Mouse (Mus musculus) 3134 (cell line): ENCODE data around the gene Ppp1r18.
A peak's percentile ranks its signal among the peaks of the same experiment; 100 is the strongest.

Experiments used
- DNase-seq: peaks from one replicate; pipeline ENCODE4 v3.0.0-alpha.2; 2011; ENCODE audit warnings: low spot score; ENCODE audit not compliant: insufficient read length; ENCODE audit errors: extremely low read depth

The Ppp1r18 gene

DNA sequence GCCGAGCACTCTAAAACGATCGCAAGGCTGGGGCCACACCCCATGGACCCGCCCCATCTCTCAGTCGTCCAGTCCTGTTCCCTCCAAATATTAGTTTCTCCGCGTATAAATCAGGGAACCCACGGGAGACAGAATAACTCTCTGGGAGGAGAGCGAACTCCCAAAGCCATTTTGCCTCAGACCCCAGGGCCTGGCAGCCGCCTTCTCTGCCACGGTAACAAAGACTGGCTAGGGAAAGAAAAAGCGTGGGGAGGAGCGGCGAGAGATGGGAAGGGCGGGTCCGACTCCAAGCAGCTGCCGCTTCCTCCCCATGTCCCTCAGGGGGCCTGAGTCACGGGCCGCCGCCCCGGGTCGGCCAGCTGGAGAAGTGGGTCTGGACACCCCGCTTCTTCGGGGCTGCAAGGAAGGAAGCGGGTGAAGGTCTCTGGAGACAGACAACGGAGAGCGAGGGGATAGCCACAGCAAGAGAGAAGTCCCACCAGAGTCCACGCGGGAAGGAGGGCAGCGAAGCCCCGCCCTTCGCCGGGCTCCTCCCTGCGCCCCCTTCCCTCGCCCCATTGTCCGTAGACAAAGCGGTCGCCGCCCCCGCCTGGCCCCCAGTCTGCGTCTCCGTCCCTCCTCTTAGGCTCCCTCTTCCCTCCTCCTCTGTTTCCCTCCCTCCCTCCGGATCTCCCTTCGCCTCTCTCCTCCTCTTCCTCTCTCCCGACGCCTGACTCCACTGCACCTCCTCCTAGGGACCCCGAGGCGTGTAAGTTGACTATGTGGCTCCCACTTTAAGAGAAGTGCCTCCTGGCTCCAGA is at the start of gene Ppp1r18:
Ppp1r18 (plus strand) TSS at position 113 of the 800 bp plus-strand sequence.
- DNase-seq, result peak; percentile 90

DNA sequence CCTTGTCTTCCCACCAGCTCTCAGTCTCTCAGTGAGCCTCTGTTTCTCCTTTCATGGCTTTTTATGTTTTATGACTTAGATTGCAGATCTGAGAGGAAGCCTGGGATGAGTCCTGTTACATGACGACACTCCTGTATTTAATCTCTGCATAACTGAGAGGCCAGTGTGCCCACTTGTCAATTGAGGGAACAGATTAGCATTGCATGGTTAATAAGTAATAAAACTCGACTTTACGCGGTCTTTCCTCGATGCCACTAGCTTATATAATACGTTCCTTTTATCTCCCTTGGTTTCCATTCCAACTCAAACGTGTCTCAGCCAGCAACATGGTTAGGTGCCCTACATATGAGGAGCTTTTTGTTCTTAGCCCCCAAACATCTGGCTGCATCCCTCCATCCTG is 49.6 kb upstream of the Ppp1r18 start:
- no peak for DNase-seq

GRCm38 (mm10) chr17:35816686-35817085 is 48.7 kb upstream of the Ppp1r18 start:
- no peak for DNase-seq

DNA sequence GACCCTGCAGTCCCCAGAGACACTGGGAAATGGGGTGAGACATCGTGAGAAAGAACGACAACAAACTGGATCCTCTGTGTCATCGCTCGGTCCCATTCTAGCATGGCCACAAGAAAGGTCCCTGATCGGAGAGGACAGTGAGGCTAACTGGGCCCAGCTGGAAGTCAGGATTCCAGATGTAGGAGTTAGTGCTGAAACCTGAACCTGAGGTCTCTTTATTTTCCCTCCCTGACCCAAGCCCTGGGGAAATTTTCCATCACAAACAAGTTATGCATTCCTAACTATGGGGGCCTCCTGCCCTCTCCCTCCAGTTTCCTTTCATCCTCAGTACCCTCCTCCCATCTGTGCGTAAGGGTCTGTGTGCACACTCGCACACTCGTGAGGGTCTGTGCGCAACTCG is 48.2 kb upstream of the Ppp1r18 start:
- no peak for DNase-seq

DNA sequence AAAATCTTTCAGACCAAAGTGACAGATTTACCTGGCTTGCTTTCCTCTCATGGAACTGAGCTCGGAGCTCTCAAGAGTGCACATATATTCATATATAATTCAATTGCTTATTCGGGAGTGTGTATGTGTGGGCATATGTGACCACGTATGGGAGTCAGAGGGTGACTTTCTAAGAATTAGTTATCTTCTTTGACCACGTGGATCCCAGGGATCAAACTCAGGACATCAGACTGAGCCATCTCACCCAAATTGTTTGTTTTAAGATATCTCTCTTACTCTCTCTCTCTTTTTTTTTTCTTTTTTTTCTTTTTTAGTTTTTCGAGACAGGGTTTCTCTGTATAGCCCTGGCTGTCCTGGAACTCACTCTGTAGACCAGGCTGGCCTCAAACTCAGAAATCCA is 45.3 kb upstream of the Ppp1r18 start:
- no peak for DNase-seq

DNA sequence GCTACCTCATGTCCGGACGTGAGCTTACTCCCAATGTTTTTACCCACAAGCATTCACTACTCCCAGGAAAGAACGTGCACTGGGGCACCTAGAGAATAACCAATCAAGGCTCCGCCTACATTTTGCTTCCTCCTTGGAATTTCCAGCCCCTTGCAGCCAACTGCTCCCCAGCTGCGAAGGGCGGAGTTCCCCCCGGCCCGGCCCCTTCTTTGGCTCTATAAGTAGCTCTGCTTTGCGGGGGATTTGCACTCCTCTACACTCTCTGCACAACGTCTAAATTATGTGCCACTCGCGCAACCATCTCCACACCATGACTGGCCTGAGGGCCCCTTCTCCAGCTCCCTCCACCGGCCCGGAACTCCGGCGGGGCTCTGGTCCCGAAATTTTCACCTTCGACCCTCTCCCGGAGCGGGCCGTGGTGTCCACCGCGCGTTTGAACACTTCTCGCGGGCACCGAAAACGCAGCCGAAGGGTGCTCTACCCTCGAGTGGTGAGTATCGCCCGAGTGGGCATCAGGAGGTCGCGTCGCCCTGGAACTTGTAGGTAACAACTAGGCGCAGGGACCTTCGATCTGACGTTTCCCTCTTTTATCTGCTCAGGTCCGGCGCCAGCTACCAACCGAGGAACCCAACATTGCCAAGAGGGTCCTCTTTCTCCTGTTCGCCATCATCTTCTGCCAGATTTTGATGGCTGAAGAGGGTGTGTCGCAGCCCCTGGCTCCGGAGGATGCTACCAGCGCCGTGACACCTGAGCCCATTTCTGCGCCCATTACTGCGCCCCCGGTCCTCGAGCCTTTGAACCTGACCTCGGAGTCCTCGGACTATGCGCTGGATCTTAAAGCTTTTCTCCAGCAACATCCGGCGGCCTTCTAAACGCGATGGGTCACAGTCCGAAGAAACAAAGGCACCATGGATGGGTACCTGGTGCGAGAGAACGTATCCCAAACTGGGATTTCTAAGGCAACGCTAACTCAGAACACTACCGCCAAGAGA is 43.7 kb upstream of the Ppp1r18 start, which contains the start of gene Ier3:
Ier3 (plus strand) TSS at position 246 of the 992 bp plus-strand sequence.
- DNase-seq, result peak; percentile 93

GRCm38 (mm10) chr17:35822564-35822963 is 42.8 kb upstream of the Ppp1r18 start:
- no peak for DNase-seq

DNA sequence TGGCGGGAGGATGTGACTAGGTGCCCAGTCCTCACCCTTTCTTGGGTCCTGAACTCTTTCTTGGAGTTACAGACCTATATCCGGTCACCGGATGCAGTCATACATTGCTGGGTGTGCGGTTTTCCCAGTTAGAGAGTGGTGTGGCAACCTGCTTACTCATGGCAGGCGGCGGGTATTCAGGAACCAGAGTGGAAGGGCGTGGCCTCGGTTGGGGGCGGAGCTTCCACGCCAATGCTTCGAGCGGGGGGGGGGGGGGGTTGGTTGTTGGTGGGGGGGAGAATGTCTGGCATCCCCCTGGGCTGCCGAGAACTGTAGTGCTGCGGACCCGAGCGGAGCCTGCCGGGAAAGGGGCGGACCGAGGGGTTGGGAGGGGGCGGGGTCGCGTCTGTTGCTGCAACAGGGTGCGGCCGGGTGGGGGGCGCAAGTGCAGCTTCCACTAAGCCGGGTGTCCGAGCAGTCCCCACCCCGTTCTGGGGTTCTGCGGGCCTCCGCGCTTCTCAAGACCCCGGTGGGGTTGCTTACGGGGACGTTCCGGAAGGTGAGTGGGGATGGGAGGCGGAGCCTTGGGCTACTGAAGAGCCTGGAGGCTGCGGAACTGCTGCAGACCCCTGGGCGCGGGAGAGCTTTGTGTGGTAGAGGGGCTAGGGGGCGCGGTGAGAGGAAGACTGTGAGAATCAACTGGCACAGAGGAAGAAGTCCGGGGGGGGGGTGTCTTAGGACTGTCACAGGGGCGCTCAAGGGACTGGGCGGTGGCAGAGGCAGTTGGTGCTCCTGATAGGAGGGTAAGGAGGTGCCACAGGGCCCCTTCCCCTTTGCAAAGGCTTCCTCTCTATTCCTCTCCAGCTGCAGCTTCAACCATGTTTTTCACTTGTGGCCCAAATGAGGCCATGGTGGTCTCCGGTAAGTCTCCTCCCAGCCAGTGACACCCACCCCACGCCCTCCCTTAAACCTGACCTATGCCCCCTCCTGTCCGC is 42.1 kb upstream of the Ppp1r18 start, which contains the start of gene Flot1:
Flot1 (plus strand) TSS at position 267 of the 974 bp plus-strand sequence.
- DNase-seq, result peak; percentile 90

DNA sequence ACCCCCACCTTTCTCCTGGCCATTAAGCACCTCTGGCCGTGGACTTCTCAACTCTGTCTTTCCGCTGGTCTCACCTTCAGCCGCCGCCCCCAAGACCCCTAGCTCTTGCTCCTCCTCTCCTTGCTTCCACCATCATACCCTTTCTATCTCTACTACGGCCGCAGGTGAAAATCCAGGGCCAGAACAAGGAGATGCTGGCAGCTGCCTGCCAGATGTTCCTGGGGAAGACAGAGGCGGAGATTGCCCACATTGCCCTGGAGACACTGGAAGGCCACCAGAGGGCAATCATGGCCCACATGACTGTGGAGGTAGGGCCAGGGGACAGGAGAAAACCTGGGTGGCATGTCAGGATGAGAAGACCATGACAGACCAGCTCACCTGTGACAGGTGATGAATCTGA is 41.0 kb upstream of the Ppp1r18 start:
- DNase-seq, result peak; percentile 43

- DNase-seq, result no peak
Observed at GRCm38 (mm10) chr17:35825109-35825850, 40.1 kb upstream of the Ppp1r18 start.

- peak; percentile 85 for DNase-seq
Observed at GRCm38 (mm10) chr17:35829737-35830136, 35.7 kb upstream of the Ppp1r18 start.

DNA sequence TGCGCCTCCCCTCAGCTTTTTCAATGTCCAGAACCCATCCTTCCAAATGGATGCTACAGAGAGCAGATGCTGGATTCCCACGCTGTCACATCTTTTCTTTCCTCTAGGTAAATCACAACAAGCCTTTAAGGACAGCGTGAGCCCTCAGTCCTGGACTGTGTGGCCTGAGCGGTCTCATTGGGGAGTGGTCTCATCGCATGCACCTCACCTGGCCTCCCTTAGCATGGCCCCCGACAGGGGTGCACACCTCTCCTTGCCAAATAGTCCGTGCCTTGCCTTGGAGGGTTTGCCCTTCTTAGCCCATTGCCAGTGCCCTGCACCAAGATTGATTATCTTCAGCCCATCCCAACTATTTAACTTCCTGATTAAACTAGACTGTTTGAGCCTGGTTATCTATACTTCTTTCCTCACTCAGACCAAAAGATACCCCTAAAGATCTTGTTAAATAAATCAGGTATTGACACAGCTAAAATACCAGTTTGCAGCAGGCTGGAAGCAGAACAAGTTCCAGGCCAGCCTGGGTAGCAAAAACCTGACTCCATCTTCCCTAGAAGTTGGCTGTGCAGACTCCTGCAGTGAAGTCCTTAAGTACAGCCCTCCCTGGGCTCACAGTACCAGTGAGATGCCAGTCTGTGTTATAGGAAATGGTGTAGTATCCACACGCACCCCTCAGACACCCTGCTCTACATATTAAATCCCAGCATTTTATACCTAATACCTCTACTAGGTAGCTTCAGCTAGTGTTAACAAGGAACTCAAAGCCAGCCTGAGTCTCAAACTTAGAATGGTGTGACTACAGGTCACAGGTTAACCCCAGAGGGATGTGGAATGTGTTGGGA is 32.8 kb upstream of the Ppp1r18 start:
- peak; percentile 45 for DNase-seq

GRCm38 (mm10) chr17:35833239-35833751 is 32.1 kb upstream of the Ppp1r18 start:
- DNase-seq, result no peak

DNA sequence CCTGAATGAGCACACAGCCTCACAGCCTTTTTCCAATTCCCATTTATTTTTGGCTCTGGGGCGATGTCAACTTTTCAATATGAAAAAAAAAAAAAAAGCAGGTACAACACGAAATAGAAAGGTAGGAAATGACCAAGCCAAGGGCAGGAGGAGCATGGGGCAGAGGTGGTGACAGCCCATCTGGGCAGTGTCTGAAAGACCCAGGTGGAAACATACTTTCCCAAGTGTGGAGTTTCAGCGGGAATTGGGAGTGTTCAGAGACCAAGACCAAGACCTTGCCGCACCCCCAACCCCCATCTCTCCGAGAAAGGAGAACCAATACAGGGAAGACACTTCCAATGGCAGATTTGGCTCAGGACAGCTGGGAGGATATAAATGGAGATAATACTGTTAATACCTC is 31.5 kb upstream of the Ppp1r18 start:
- no peak for DNase-seq

- peak; percentile 33 for DNase-seq
Observed at GRCm38 (mm10) chr17:35834696-35835422, 30.5 kb upstream of the Ppp1r18 start.

DNA sequence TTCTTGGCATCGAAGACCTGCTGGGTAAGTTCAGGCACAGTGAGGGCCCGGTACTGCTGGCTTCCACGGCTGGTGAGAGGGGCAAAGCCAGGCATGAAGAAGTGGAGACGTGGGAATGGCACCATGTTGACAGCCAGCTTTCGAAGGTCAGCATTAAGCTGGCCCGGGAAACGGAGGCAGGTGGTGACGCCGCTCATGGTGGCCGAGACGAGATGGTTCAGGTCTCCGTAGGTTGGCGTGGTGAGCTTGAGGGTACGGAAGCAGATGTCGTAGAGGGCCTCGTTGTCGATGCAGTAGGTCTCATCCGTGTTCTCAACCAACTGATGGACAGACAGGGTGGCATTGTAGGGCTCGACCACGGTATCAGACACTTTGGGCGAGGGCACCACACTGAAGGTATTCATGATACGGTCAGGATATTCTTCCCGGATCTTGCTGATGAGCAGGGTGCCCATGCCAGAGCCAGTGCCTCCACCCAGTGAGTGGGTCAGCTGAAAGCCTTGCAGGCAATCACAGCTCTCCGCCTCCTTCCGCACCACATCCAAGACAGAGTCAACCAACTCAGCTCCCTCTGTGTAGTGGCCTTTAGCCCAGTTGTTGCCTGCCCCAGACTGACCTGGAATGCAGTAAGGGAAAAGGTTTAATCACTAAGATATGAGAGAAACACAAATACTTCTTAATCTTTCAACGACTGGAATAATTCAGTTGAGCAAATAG is 29.8 kb upstream of the Ppp1r18 start:
- peak; percentile 44 for DNase-seq
